Mouse (Mus musculus) c-Kit-positive CD71-positive TER-119-positive erythroid progenitor cells, embryonic 14.5 days (primary cell): ENCODE measurements around the gene Cdk14.

ENCODE experiments used
- DNase-seq: peaks from one replicate; pipeline ENCODE4 v3.0.0-alpha.2; 2013; ENCODE audit warnings: low spot score

The Cdk14 gene

DNA sequence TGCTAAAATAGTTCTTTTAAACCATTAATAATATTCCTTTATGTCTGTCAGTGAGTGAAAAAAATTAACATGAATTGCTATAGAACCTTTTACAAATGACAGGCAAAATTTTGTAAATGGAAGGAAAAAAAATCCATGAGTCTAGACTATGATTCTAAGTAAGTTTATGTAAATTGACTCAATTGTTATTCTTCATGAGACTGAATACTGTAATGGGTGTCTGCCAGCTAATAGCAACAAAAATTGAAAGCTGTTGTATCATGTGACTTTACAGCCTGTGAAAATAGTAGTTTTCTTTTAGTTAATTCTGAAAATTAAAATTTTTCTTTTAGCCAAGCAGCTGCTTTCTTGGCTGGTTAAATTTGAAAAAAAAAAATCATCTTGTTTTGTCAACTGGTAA is 234.6 kb downstream of the Cdk14 start:
- no peak for DNase-seq

DNA sequence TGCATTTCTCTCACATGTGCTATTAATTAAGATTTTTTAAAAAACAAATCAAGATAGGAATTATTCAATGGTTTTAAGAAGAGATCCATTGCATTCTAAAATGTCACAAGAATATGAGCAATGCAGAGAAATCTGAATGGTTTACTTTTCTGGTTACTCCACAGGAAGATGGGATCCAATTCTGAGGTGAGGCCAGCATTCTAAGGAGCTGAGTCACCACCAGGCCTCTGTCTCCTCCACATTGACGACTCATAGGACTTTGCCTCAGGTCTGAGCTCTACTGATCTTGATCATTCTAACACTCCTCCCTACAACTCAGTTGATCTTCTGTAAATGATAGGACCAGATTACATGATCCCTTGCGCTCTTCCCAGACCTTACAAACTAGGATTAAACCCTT is 239.4 kb downstream of the Cdk14 start:
- DNase-seq, result no peak

- DNase-seq, result no peak
These were observed 239.8 kb downstream of the Cdk14 start for GRCm38 (mm10) chr5:5180311-5180710.

DNA sequence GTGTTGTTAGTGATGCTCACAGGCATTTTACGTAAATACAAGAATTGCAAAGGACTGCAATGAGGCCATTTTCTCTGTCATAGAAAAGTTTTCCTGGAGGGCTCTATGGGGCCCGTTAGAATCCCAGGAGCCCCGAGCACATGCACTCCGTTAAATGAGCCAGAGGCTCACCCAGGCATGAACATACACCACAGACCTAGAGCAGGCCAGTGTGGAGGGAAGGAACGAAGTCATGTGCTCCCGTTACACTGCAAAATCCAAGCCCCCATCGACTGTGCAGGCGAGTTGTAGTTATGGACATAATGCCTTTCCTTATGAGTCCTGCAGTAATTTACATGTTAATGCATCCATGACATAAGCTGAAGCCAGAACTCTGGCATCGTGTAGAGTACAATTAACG is 244.1 kb downstream of the Cdk14 start:
- no peak for DNase-seq

GRCm38 (mm10) chr5:5175611-5176010 is 244.5 kb downstream of the Cdk14 start:
- no peak for DNase-seq

GRCm38 (mm10) chr5:5175090-5175489 is 245.0 kb downstream of the Cdk14 start:
- DNase-seq, result no peak

DNA sequence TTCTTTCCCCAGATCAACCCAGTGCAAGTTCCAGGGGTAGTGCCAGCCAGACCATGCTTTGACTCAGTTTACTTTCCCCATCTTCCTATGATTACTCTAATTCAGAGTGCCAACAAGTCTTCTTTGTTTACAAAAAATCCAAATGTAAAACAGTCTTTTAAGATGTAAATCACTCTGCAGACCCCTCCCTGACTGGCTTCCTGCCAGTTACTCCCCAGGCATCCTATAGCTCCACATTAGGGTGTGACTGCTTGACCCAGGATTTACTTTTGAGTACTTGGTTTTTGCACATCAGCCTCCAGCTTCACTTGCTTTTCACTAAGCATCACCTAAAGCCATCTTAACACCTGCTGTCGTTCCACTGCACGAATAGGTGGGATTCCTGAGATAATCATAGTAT is 254.0 kb downstream of the Cdk14 start:
- no peak for DNase-seq

DNA sequence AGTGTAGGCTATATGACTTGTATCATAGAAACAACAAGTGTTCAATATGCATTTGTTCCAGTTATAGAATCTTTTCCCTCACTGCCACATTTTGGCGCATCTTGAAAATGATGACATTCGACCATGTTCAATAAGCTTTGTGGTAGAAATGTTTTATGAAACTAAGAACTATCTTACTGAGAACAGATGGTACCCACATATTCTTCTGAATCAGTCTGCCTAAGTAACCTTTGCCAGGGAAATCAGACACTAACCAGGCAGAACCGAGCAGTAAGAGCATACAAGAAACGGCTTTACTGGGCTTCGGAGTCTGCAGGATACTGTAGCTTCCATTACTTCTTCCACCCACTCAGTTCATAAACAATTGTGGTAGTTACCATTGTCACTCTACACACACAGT is 255.8 kb downstream of the Cdk14 start:
- no peak for DNase-seq

DNA sequence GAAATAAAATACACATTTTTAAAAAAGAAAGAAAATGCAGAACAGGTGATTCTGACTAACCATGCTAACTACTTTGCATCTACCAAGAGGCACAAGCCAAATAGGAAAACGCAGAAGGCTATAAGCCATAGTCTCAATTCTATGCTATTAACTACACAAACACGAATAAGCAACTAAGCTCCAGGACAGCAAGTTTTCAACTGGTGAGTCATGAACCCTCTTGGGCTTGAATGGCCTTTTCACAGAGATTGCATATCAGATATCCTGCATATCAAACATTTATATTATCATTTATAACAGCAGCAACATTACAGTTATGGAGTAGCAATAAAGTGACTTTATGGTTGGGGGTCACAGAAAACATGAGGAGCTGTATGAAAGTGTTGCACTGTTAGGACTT is 256.3 kb downstream of the Cdk14 start:
- no peak for DNase-seq

DNA sequence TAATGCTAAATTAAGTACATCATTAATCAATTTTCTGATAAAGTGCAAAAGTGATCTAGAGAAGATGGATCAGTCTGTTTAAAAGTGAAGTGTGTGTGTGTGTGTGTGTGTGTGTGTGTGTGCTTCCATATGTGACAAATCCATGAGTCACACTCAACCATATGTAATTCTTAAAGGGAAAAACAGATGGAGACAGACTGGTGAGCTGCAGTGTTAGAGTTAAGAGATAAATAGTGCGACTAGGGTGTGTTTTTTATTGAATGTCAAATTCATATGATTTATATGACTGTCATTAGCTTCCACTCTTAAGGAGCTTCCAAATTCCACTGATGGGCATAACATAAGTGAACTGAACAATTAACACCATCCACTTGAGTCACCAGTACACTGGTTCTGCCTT is 260.6 kb downstream of the Cdk14 start:
- no peak for DNase-seq

DNA sequence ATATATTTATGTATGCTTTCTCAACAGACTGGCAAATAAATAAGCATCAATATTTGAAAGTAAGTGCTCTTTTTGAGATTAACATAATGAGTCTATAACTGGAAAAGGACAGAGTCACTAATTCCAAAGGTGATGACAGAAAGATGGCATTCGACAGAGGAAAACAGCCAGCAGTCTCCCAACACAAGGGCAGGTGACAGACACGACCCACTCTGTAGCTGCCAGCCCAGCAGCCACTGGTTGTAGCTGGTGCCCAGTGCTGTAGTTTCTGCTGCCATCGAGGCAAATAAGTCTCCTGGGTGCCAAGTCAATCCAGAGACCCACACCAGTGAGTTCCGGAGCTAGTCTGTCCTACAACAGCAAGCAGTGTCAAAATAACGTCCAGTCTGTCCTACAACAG is 280.3 kb downstream of the Cdk14 start:
- DNase-seq, result no peak

- no peak for DNase-seq
These were observed 285.1 kb downstream of the Cdk14 start for GRCm38 (mm10) chr5:5134905-5135511.

- DNase-seq, result no peak
These were observed 285.8 kb downstream of the Cdk14 start for GRCm38 (mm10) chr5:5134143-5134904.

GRCm38 (mm10) chr5:5128852-5129251 is 291.3 kb downstream of the Cdk14 start:
- no peak for DNase-seq

DNA sequence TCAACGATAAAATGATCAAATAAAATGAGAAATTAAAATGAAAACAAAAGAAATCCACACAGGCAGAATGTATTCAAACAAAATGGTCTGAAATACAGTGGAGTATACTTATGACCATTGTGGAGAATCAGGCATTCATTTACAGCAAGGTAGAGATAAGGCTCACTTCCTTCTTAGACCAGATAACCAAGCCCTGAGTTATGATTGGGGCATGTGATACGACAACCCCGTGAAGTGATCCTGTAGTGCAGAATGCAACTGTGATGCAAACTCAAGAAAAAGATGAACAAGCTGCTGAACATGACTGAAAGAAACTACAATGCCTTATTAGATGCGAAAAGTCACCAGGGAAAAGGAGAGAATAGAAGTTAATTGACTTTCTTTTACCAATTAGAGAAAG is 295.5 kb downstream of the Cdk14 start:
- DNase-seq, result no peak

- no peak for DNase-seq
These were observed 303.2 kb downstream of the Cdk14 start for GRCm38 (mm10) chr5:5116775-5117522.

DNA sequence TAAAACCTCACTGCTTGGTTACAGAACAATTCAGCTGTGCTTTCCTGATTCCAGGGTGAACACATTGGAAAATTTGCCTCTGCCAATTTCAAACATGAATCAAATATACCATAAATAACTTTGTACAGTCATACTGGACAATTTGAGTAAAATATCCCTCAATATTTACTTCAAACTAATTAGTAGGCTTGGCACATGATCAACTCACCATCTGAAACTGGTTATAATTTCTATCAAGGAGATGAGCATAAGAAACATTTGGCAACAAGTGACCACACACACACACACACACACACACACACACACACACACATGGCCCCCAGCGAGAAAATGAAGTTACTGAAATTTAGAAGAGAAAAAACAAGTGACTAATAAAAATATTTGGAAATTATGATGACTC is 304.6 kb downstream of the Cdk14 start:
- DNase-seq, result no peak

DNA sequence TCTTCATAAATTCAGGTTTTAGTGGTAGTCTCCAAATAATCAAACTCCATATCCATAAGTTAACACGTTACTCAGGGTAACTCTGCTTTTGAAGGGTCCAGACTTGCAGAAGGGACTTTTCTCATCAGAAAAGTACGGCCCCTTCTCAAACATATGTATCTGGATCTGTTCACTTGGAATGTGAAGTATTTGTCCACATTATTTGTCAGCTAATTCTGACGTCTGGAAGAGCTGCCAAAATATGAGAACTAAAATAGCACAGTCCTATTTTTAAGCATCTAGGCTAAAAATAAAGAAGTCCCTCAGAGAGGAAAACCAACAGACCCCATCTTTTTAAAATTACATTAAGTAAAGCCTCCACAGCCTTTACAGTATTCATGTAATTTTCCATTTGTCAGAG is 310.5 kb downstream of the Cdk14 start:
- no peak for DNase-seq

GRCm38 (mm10) chr5:5109017-5109416 is 311.1 kb downstream of the Cdk14 start:
- DNase-seq, result no peak

DNA sequence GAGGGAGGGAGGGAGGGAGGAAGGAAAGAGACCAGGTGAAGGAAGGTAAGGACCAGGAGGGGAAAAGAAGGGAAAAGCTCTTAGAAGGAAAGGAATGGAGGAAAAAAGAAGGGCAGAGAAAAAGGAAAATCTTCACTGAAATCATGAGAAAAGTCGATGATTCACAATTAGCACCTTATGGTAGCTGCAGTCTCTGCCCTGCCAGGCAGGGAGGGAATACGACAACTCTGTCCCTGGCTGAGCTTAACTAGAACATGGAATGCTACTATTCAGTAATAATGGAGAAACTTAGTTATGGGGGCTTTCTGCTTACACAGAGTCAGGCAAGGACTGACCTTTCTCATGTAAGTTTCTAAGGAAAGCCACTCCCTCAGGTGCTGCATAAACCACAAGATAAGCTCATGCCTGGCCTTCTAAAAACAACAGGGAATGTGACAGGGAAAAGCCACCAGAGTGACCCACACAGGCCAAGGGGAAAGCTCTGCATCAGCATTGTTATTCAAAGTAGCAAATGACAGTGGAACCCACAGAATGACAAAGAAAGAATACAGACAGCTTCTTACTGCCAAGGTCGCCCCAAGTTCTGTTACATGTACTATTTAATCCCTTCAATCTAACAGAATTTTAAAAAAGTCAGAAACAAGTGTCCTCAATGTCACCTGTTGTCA is 323.7 kb downstream of the Cdk14 start:
- DNase-seq, result no peak

- DNase-seq, result no peak
These were observed 327.4 kb downstream of the Cdk14 start for GRCm38 (mm10) chr5:5092736-5093135.

- DNase-seq, result no peak
These were observed 348.6 kb downstream of the Cdk14 start for GRCm38 (mm10) chr5:5071526-5071925.

DNA sequence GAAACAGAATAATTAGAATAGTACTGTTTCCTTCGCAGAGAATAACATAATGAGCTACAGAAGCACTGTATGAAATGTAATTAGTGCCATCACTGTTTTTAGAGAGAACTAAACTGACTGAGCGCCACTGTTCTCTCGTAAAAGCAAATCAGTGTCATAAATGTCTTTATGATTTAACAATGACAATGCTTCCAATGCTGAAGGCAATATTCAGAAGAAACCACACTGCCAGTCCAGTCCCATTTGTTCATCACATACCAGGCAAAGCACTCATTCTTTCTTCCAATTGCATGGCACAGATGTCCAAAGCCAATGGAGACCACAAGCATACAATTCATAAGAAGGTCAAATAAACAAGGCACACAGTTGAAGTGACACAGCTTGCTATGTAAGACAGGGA is 355.4 kb downstream of the Cdk14 start:
- no peak for DNase-seq
